Mouse (Mus musculus) kidney, embryonic 14.5 days (tissue): ENCODE measurements around the gene Anapc4. TPM values are rescaled to one million over a fixed set of nuclear protein-coding genes. Genes with fewer than 3 reads are reported as not detected.

Experiments
- ATAC-seq: fragments of 200-750 bp; cut with Nextera tagmentation; 2 replicates; pipeline ENCODE4 v1.8.0; 2017; ENCODE audit warnings: moderate number of reproducible peaks, mild to moderate bottlenecking, moderate TSS enrichment, moderate library complexity; ENCODE audit not compliant: low FRiP score, low TSS enrichment
- H3K27ac ChIP-seq: fragments of 300-500 bp; sonication (generic); 2 replicates; pipeline ENCODE4 v1.5.1; 2014; ENCODE audit warnings: low read depth, mild to moderate bottlenecking, low read length, moderate library complexity, mixed read lengths
- H3K27me3 ChIP-seq: fragments of 300-500 bp; sonication (generic); 2 replicates; pipeline ENCODE4 v1.6.1; 2014; ENCODE audit warnings: mild to moderate bottlenecking, low read length; ENCODE audit not compliant: control insufficient read depth, insufficient read depth
- H3K36me3 ChIP-seq: fragments of 300-500 bp; sonication (generic); 2 replicates; pipeline ENCODE4 v1.6.1; 2014; ENCODE audit warnings: low read length, mixed read lengths; ENCODE audit not compliant: control insufficient read depth, insufficient read depth
- H3K4me1 ChIP-seq: fragments of 300-500 bp; sonication (generic); 2 replicates; pipeline ENCODE4 v1.6.1; 2014; ENCODE audit warnings: low read length, mixed read lengths; ENCODE audit not compliant: control insufficient read depth, insufficient read depth
- H3K4me2 ChIP-seq: fragments of 300-500 bp; sonication (generic); replicated peaks from 2 replicates; pipeline ENCODE4 v1.6.1; 2014; ENCODE audit warnings: low read depth, mild to moderate bottlenecking, low read length
- H3K4me3 ChIP-seq: fragments of 300-500 bp; sonication (generic); 2 replicates; pipeline ENCODE4 v1.5.1; 2014; ENCODE audit warnings: mild to moderate bottlenecking, low read length
- H3K9ac ChIP-seq: fragments of 300-500 bp; sonication (generic); 2 replicates; pipeline ENCODE4 v1.6.1; 2014; ENCODE audit warnings: low read depth, mild to moderate bottlenecking, low read length, moderate library complexity
- H3K9me3 ChIP-seq: fragments of 300-500 bp; sonication (generic); 2 replicates; pipeline ENCODE4 v1.6.1; 2016; ENCODE audit warnings: low read length; ENCODE audit not compliant: control insufficient read depth
- WGBS: fragments of 180-500 bp; shearing (Covaris S2); extraction: QIAGEN DNeasy Blood & Tissue Kit; methylation state at CpG from one replicate; pipeline ENCODE4 v1.1.7; 2014; 5-methylcytosine and 5-hydroxymethylcytosine counted together
- polyA plus RNA-seq: library from polyadenylated mRNA; unstranded; fragments of >200 nt; fragmentation: Nextera tagmentation; extraction: Ambion mirVana; gene quantifications from 2 replicates; pipeline ENCODE4 v1.2.1, GENCODE M21; 2014

Anapc4 gene
- polyA plus RNA-seq, 1 experiment from 2014 or later, result 120 TPM

GRCm38 (mm10) chr5:52882446-52882845, 48.6 kb downstream of the Anapc4 start:
- no peak overlapping the region for H3K27ac ChIP-seq
- 50% methylated on average over 2 of the region's 2 CpGs for WGBS
- no peak for ATAC-seq

GRCm38 (mm10) chr5:52887085-52887484, 53.3 kb downstream of the Anapc4 start:
- H3K4me1 ChIP-seq, result no peaks in the 10 kb centered on the region
- H3K4me2 ChIP-seq, result no peak overlapping the region
- no peaks in the 10 kb centered on the region for H3K36me3 ChIP-seq
- H3K4me3 ChIP-seq, result no peak overlapping the region
- H3K9me3 ChIP-seq, result peaks cover 3% of the 10 kb centered on the region; the same call in 1 of the 2 replicates
- no peaks in the 10 kb centered on the region for H3K27me3 ChIP-seq
- ATAC-seq, result no peak
- H3K27ac ChIP-seq, result no peak overlapping the region
- 59% methylated on average over 12 of the region's 12 CpGs for WGBS
- H3K9ac ChIP-seq, result no peak overlapping the region

More at GRCm38 (mm10) chr5:52882446-52882845, 48.6 kb downstream of the Anapc4 start:
- Histone ChIP-seq H3K27me3 (no peaks in the 10 kb centered on the region), H3K36me3 (no peaks in the 10 kb centered on the region), H3K4me2 (no peak overlapping the region), H3K9me3 (peaks cover 3% of the 10 kb centered on the region; the same call in 1 of the 2 replicates), H3K4me1 (no peaks in the 10 kb centered on the region), H3K4me3 (no peak overlapping the region), H3K9ac (no peak overlapping the region)

GRCm38 (mm10) chr5:52889919-52890318, 56.1 kb downstream of the Anapc4 start:
- Histone ChIP-seq H3K4me1 (no peaks in the 10 kb centered on the region), H3K4me2 (no peak overlapping the region), H3K36me3 (no peaks in the 10 kb centered on the region), H3K27ac (no peak overlapping the region), H3K27me3 (no peaks in the 10 kb centered on the region), H3K9me3 (peaks cover 6% of the 10 kb centered on the region; the same call in 1 of the 2 replicates), H3K9ac (no peak overlapping the region), H3K4me3 (no peak overlapping the region)
- ATAC-seq, result no peak
- WGBS, result 76% methylated on average over 7 of the region's 7 CpGs

- H3K4me1 ChIP-seq, result no peaks in the 10 kb centered on the region
- H3K4me2 ChIP-seq, result no peak overlapping the region
- H3K4me3 ChIP-seq, result no peak overlapping the region
- H3K27me3 ChIP-seq, result no peaks in the 10 kb centered on the region
- no peak overlapping the region for H3K27ac ChIP-seq
- no peak overlapping the region for H3K9ac ChIP-seq
- 59% methylated on average over 12 of the region's 12 CpGs for WGBS
- ATAC-seq, result no peak
- 0 out of 2 replicates have a peak, but pooled peaks cover 3% of the 10 kb centered on the region for H3K9me3 ChIP-seq
- H3K36me3 ChIP-seq, result no peaks in the 10 kb centered on the region
Measured at GRCm38 (mm10) chr5:52891949-52892835, 58.4 kb downstream of the Anapc4 start.

- WGBS, result 24% methylated on average over 5 of the region's 5 CpGs
- H3K4me3 ChIP-seq, result no peak overlapping the region
- H3K9ac ChIP-seq, result no peak overlapping the region
- H3K36me3 ChIP-seq, result no peaks in the 10 kb centered on the region
- H3K27me3 ChIP-seq, result no peaks in the 10 kb centered on the region
- peak; percentile 76 for ATAC-seq
- H3K9me3 ChIP-seq, result 0 out of 2 replicates have a peak, but pooled peaks cover 3% of the 10 kb centered on the region
- no peak overlapping the region for H3K27ac ChIP-seq
- no peak overlapping the region for H3K4me2 ChIP-seq
- no peaks in the 10 kb centered on the region for H3K4me1 ChIP-seq
Measured at GRCm38 (mm10) chr5:52893938-52894337, 60.1 kb downstream of the Anapc4 start.

- no peak overlapping the region for H3K27ac ChIP-seq
- no peaks in the 10 kb centered on the region for H3K9me3 ChIP-seq
- H3K4me2 ChIP-seq, result no peak overlapping the region
- H3K4me3 ChIP-seq, result no peak overlapping the region
- no peaks in the 10 kb centered on the region for H3K27me3 ChIP-seq
- 10% methylated on average over 4 of the region's 4 CpGs for WGBS
- ATAC-seq, result peak; percentile 75
- H3K4me1 ChIP-seq, result no peaks in the 10 kb centered on the region; the same call in 1 of the 2 replicates
- no peaks in the 10 kb centered on the region for H3K36me3 ChIP-seq
- H3K9ac ChIP-seq, result no peak overlapping the region
Measured at GRCm38 (mm10) chr5:52904246-52904645, 70.4 kb downstream of the Anapc4 start.

GRCm38 (mm10) chr5:52904671-52905070, 70.9 kb downstream of the Anapc4 start:
- Histone ChIP-seq H3K27me3 (no peaks in the 10 kb centered on the region), H3K27ac (no peak overlapping the region), H3K9ac (no peak overlapping the region), H3K4me3 (no peak overlapping the region), H3K36me3 (no peaks in the 10 kb centered on the region), H3K4me2 (no peak overlapping the region), H3K4me1 (no peaks in the 10 kb centered on the region; the same call in 1 of the 2 replicates), H3K9me3 (no peaks in the 10 kb centered on the region)
- WGBS, result 12% methylated on average over 6 of the region's 6 CpGs
- peak; percentile 39; the same call in 1 of the 2 replicates for ATAC-seq

GRCm38 (mm10) chr5:52908246-52908645, 74.4 kb downstream of the Anapc4 start:
- ATAC-seq, result no peak
- H3K27me3 ChIP-seq, result no peaks in the 10 kb centered on the region
- no peaks in the 10 kb centered on the region; the same call in 1 of the 2 replicates for H3K4me1 ChIP-seq
- H3K9me3 ChIP-seq, result no peaks in the 10 kb centered on the region
- 94% methylated on average over 3 of the region's 3 CpGs for WGBS
- no peak overlapping the region for H3K4me2 ChIP-seq
- no peak overlapping the region for H3K9ac ChIP-seq
- no peak overlapping the region for H3K27ac ChIP-seq
- no peaks in the 10 kb centered on the region for H3K36me3 ChIP-seq
- H3K4me3 ChIP-seq, result no peak overlapping the region

GRCm38 (mm10) chr5:52910159-52910591, 76.4 kb downstream of the Anapc4 start:
- Histone ChIP-seq H3K9ac (no peak overlapping the region), H3K27ac (no peak overlapping the region), H3K36me3 (no peaks in the 10 kb centered on the region), H3K4me1 (no peaks in the 10 kb centered on the region), H3K9me3 (no peaks in the 10 kb centered on the region), H3K27me3 (no peaks in the 10 kb centered on the region), H3K4me3 (peak overlapping the region; percentile 13), H3K4me2 (peak overlapping the region; percentile 34)
- ATAC-seq, result peak; percentile 64; the same call in 1 of the 2 replicates
- 43% methylated on average over 12 of the region's 12 CpGs for WGBS
